Mouse (Mus musculus): ENCODE results near the gene 1700022I11Rik.

GRCm38 (mm10) chr4:42933630-42934029 lies 35.8 kb upstream of the 1700022I11Rik start:
- TF ChIP-seq POLR2A (IDR thresholded peaks at IDR 0.05; ENCODE audit: low read depth, low read length) (no peak), CTCF (conservative IDR thresholded peaks at IDR 0.05; ENCODE audit: insufficient read depth, insufficient read length, low read depth, low read length) (no peak)
